Mouse (Mus musculus) telencephalon, adult 2 months (tissue): Measurements from ENCODE around the gene Cd59b.
"Not testable (repeated sequence)": the region's sequence is repeated elsewhere in the genome, so short reads cannot be mapped to it uniquely, and the experiment has no call there.

ENCODE experiments used
- DNase-seq: peaks from one replicate; pipeline ENCODE4 v3.0.0-alpha.2; 2011; ENCODE audit warnings: low read depth, low spot score

Cd59b gene

GRCm38 (mm10) chr2:104065526-104065925, 4.1 kb upstream of the Cd59b start, which contains the start of gene Gm10912:
TSS of gene Gm10912 (plus strand) at chr2:104065826.
- not testable (repeated sequence) for DNase-seq

DNA sequence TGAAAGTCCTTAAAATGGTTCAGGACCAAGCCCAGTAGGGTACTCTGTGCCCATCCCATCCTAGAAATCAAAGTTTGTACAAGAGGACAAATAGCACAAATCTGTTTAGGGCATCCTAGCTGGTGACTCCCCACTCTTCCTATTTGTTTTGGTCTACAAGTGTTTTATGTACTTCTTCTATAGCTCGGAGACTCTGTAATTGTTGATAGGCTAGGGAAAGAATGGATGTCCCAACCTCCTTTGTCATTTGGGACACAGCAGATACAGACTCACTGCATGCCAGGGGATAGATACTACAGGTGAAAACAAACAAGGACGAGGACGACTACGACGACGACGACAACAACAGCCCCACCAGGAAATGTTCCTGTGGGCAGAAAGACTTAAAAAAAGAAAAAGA, 1.2 kb upstream of the Cd59b start, which contains the start of gene Gm10799:
TSS of gene Gm10799 (minus strand) at position 101 of the 400 bp plus-strand sequence.
- not testable (repeated sequence) for DNase-seq

DNA sequence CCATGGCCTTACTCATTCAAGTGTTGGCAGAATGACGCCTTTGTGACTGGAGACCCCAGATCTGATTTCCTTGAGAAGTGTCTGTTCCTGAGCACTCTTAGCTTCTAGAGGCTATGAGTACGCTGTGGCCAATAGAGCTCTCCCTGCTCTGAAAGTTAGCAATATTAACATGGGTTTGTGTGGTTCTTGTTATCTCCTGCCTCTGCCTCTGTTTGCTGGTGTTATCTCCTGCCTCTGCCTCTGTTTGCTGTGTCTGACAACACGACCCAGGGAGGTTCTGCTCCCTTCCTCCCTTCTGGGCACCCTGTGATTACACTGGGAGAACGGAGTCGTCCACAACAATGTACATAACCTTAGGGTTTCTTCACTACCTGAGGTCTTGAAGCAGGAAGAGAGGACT, 8.6 kb downstream of the Cd59b start:
- DNase-seq, result not testable (repeated sequence)

GRCm38 (mm10) chr2:104081436-104082050, 11.9 kb downstream of the Cd59b start:
- not testable (repeated sequence) for DNase-seq

- no peak for DNase-seq
Observed at GRCm38 (mm10) chr2:104082474-104082873, 12.8 kb downstream of the Cd59b start.

DNA sequence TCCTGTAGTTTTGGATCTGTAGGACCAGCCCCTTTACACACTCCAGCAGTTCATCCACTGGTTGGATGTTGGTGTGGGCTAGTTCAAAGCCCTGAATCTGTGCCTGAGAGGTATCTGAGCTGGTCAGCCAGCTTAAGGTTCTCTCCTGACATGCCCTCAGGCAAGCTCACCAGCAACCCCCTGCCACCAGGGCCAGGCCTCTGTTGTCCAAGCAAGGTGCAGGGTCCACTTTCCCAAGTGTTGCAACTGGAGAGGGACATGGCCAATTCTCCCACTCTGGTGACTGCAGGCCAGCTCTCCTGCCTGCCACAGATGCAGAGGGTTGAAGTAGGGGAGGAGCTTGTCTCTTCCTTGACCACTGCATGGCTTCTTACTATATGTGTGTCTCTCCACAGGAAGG, 14.4 kb downstream of the Cd59b start:
- DNase-seq, result not testable (repeated sequence)

DNA sequence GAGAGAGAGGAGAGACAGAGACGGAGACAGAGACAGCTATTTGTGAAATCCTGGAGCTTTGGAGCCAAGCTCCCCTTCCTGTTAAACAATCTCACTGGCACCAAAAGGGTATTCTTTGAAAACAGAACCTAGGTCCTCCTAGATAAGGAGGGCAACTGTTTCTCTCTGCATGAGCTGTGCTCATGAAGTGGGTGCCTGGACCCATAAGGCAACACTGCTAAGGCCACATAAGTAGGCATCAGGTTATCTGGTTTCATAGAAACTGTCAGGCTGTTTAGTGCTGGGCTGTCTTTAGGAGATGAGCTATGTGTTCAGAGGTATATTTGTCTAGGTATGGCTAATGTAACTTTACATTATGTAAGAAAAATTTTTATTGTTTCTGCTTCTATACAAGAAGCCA, 17.9 kb downstream of the Cd59b start:
- not testable (repeated sequence) for DNase-seq

DNA sequence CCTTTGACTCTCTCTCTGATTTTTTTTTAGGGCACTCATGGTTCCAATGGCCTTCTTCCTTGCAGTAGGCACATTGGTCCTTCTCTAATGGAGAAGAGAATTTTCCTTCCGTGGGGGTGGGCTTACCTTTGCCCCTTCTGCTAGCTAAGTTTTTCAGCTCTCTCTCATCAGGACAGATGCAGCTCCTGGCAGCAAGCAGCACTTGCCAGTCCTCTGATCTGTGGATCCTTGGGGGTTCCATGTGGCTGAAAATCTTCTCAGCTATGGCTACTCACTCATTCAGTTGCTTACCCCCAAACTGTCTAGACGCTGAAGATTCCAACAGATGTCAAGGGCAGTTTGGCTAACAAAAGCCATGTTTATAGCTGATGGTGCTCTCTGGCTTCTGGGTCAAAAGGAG, 23.7 kb downstream of the Cd59b start:
- no peak for DNase-seq

DNA sequence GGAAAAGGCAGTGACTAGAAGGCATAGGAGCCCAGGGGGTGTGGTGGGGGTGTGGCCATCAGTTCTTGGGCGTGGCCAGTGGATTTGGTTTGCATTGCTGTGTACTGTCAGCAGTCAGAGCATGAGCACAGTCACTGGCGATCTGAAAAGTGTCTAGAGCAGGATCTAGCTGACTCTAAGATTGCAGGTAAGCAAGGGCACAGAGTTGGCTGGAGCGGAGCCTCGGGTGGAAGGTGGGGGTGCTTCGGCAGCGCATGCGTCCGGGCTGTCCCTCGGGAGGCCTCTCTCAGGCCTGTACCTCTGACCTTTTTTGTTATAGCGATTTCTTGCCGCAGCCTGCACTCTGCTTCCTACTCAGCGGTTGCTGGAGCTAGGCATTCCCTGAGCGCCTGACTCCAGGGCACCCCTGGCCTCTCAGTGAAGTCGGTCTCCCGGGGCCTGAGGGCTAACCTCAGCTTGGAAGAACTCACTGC, 26.1 kb downstream of the Cd59b start, which contains the start of gene Cd59a:
TSS of gene Cd59a (plus strand) at position 61 of the 473 bp plus-strand sequence.
- no peak for DNase-seq

GRCm38 (mm10) chr2:104096256-104096655, 26.6 kb downstream of the Cd59b start:
- no peak for DNase-seq

- DNase-seq, result not testable (repeated sequence)
Observed at GRCm38 (mm10) chr2:104096796-104097195, 27.1 kb downstream of the Cd59b start.

DNA sequence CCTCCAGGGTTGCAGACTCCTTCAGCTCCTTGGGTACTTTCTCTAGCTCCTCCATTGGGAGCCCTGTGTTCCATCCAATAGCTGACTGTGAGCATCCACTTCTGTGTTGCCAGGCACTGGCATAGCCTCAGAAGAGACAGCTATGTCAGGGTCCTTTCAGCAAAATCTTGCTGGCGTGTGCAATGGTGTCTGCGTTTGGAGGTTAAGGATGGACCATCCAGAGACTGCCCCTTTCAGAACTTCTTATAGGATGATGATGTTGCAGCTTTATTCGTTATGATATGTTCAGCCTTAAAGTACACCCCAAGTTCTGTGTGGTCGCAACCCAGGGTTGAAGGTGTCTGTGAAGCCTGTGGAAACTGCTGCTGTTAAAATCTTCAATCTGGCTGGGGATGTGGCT, 27.7 kb downstream of the Cd59b start:
- DNase-seq, result not testable (repeated sequence)

- DNase-seq, result no peak
Observed at GRCm38 (mm10) chr2:104098529-104099230, 29.0 kb downstream of the Cd59b start.

DNA sequence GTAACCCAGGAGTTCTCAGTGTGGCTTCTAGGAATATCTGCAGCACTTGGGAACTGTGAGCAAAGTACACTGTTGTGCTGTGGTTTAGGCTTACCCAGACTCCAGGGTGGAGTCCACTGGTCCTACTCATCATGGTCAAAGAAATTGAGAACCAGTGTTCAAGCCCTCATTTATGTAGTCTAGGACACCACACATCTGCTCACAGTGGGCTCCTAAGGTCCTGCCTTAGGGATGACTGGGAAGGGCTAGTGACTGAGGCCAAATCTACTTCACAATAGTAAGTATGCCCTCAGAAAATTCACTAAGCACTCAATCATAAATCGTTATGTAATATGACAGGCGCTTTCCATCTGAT, 29.6 kb downstream of the Cd59b start:
- DNase-seq, result no peak

- no peak for DNase-seq
Observed at GRCm38 (mm10) chr2:104099946-104100345, 30.3 kb downstream of the Cd59b start.

- no peak for DNase-seq
Observed at GRCm38 (mm10) chr2:104104800-104105199, 35.2 kb downstream of the Cd59b start.

DNA sequence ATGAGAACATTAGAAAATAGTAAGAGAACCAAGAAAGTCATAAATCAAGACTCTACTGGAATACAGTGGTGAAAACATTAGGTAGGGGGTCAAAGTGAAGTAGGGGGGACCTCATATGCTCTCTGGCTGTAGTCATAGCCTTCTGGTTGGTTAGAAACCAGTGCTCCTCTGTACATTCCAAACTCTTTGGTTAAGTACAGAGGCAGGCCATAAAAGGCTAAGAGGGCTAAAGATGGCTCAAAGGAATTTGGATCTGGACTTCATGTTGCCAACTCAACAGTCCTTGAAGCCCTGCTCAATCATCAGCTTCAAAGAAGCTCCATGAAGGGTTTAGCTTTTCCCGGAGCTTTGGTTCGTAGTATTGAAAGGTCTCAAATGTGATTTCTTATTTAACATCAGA, 39.4 kb downstream of the Cd59b start:
- not testable (repeated sequence) for DNase-seq

DNA sequence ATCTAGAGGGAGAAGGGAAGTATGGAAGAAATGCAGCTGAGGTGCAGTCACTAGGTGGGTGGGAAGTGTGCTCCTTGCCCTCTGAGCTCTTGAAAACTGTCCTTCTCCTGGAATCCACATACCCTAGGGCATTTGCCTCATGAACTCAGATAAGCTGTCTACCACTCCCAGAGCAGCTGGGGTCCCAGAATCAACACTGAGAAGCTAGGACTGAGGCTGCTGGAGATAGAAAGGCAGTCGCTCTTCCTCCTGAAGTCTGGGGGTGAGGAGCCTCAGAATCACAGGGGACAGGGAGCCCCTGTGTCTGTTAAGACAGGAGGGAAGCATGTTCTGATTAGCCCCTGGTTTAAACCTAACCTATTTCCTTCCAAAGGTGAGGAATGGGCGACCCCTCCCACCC, 39.9 kb downstream of the Cd59b start:
- no peak for DNase-seq

DNA sequence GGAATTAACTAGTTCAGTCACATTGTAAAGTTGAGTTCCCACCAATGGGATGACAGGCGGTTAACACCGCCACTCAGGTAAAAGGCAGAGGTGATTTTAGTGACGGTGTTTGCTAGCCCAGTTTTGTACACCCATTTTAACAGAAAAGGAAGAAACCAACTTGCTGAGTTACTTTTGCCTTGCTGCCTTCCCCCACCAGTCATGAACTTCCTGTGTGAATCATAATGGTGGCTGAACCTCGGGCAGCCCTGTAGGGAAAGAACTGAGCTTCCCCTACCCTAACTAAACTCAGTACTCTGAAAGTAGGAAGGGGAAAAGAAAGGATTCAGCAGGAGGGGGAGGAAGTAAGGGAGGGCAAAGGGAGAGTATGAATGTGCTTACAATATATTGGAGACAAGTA, 40.4 kb downstream of the Cd59b start:
- DNase-seq, result no peak

- not testable (repeated sequence) for DNase-seq
Observed at GRCm38 (mm10) chr2:104111170-104111797, 41.6 kb downstream of the Cd59b start.

DNA sequence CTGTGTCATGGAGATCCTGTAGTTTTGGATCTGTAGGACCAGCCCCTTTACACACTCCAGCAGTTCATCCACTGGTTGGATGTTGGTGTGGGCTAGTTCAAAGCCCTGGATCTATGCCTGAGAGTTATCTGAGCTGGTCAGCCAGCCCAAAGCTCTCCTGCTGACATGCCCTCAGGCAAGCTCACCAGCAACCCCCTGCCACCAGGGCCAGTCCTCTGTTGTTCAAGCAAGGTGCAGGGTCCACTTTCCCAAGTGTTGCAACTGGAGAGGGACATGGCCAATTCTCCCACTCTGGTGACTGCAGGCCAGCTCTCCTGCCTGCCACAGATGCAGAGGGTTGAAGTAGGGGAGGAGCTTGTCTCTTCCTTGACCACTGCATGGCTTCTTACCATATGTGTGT, 43.9 kb downstream of the Cd59b start:
- DNase-seq, result not testable (repeated sequence)

- DNase-seq, result no peak
Observed at GRCm38 (mm10) chr2:104114898-104115297, 45.2 kb downstream of the Cd59b start.
